Mouse (Mus musculus): ENCODE results near the gene Sort1.

- TF ChIP-seq CTCF (IDR thresholded peaks at IDR 0.05; ENCODE audit: borderline replicate concordance, insufficient read depth, low read depth, low read length): no peak
- no peak for TF ChIP-seq POLR2A (IDR thresholded peaks at IDR 0.05; ENCODE audit: borderline replicate concordance, insufficient read depth, low read length)
Measured at GRCm38 (mm10) chr3:108409656-108410358, 125.9 kb downstream of the Sort1 start.

Measured in cerebellum, adult 2 months (tissue).